Mouse (Mus musculus) bone marrow, adult 2 months (tissue): ENCODE data around the gene Mpv17l2. TPM values are rescaled to one million over a fixed set of nuclear protein-coding genes. Genes with fewer than 3 reads are reported as not detected.
A peak's percentile ranks its signal among the peaks of the same experiment; 100 is the strongest.

Experiments
- H3K27ac ChIP-seq: fragments of 200-500 bp; 2 replicates; pipeline ENCODE4 v1.5.1; 2012; ENCODE audit warnings: low read depth, mild to moderate bottlenecking, control low read depth, inconsistent platforms, low read length; ENCODE audit not compliant: control insufficient read depth, poor library complexity, insufficient read depth
- H3K4me1 ChIP-seq: fragments of 200-500 bp; 2 replicates; pipeline ENCODE4 v1.6.1; 2011; ENCODE audit warnings: low read length; ENCODE audit not compliant: control insufficient read depth, insufficient read depth
- H3K4me3 ChIP-seq: fragments of 200-500 bp; replicated peaks from 2 replicates; pipeline ENCODE3; 2011; ENCODE audit warnings: mild to moderate bottlenecking, low read depth, low read length, control low read depth; ENCODE audit not compliant: control insufficient read depth
- CTCF ChIP-seq: fragments of 200-500 bp; IDR thresholded peaks from 2 replicates; pipeline ENCODE4 v1.5.1; 2011; ENCODE audit warnings: low read length, control low read depth; ENCODE audit not compliant: control insufficient read depth, insufficient read depth
- POLR2A ChIP-seq: fragments of 200-500 bp; IDR thresholded peaks from 2 replicates; pipeline ENCODE4 v1.6.1; 2011; ENCODE audit warnings: low read depth, mild to moderate bottlenecking, control low read depth, low read length, borderline replicate concordance; ENCODE audit not compliant: control insufficient read depth
- WGBS: fragments of 180-500 bp; shearing (Covaris S2); methylation state at CpG from one replicate; pipeline ENCODE4 v1.1.7; 2018; 5-methylcytosine and 5-hydroxymethylcytosine counted together
- polyA plus RNA-seq: library from polyadenylated mRNA; stranded (reverse); fragments of >200 nt; gene quantifications from 2 replicates; pipeline ENCODE4 v1.2.4, GENCODE M21; 2011; ENCODE audit warnings: low replicate concordance; ENCODE audit not compliant: missing spikeins, insufficient read depth, insufficient read length

Gene Mpv17l2
- polyA plus RNA-seq, 1 experiment = 15.1 TPM

DNA sequence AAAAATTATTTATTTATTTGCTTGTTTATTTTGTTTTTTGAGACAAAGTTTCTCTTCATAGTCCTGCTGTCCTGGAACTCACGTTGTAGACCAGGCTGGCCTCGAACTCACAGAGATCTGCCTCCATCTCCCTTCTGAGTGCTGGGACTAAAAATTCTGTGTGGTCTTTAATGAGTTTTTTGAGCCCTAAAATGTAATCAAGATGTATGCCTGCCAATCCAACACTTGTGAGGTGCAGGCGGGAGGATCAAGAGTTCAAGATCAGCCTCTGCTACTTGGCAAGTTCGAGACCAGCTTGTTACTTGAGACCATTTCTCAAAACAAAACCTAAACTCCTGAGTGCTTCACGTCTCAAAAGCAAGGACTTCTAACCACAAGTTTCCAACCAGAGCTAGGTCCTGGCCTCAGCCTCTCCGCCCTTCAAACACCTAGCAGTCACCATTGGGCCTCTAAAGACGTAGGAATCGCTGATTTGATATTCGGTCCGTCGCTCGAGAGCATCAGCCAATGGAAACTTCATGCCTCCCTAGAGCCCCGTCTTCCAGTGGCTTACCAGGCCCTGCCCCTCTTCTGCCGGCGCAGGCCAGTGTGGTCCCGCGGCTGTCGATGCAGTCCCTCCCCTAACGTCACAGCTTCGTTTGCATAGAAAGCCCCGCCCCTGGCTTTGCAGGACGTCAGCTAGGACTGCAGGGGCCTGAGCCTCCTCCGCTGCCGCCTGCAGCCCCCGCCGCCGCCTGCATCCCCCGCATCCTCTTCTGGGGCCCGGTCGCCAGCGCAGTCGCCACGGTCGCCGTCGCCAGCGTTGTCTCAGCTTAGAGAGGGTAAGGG is 6.5 kb downstream of the Mpv17l2 start, which contains the start of gene Rab3a:
Gene Rab3a (plus strand): TSS at position 637 of the 828 bp plus-strand sequence.
- Histone ChIP-seq H3K4me3 (peak within 1 kb of the TSS; percentile 78), H3K4me1 (peaks cover 4% of the 10 kb centered on the region; the same call in 1 of the 2 replicates), H3K27ac (peak within 1 kb of the TSS; percentile 69)
- no peak for TF ChIP-seq CTCF
- peak; percentile 56; the same call in 1 of the 2 replicates for TF ChIP-seq POLR2A
- 7% methylated on average over 37 of the region's 37 CpGs for WGBS

DNA sequence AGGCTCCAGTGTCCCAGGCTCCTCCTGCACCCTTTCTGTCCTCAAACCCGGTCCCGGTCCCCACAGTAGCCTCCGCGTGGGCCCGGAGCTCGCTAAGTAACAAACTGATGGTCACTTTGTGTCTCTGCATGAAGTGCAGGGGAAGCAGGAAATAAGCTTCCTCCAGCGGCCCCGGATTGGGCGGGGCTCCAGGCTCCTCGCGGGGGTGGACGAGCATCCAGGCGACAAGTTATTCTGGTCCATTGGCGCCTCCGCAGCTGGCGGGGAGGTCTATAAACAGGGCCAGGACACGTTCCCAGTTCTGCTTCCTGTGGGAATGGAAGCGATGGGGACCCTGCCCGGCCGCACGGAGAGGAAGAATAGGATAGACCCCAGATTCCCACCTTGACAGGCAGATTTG is 7.6 kb downstream of the Mpv17l2 start:
- TF ChIP-seq CTCF (no peak), POLR2A (peak; percentile 18; the same call in 1 of the 2 replicates)
- H3K4me1 ChIP-seq = peaks cover 4% of the 10 kb centered on the region; the same call in 1 of the 2 replicates
- H3K4me3 ChIP-seq = peak overlapping the region; percentile 8
- H3K27ac ChIP-seq = peak overlapping the region; percentile 69
- WGBS = 5% methylated on average over 21 of the region's 21 CpGs

- TF ChIP-seq POLR2A = no peak
- TF ChIP-seq CTCF = peak; percentile 40; the same call in 1 of the 2 replicates
- Histone ChIP-seq H3K4me1 (peaks cover 4% of the 10 kb centered on the region; the same call in 1 of the 2 replicates), H3K27ac (peak overlapping the region; percentile 39; the same call in 1 of the 2 replicates), H3K4me3 (no peak overlapping the region)
- 19% methylated on average over 11 of the region's 11 CpGs for WGBS
These were observed 8.6 kb downstream of the Mpv17l2 start for GRCm38 (mm10) chr8:70752000-70752764.

DNA sequence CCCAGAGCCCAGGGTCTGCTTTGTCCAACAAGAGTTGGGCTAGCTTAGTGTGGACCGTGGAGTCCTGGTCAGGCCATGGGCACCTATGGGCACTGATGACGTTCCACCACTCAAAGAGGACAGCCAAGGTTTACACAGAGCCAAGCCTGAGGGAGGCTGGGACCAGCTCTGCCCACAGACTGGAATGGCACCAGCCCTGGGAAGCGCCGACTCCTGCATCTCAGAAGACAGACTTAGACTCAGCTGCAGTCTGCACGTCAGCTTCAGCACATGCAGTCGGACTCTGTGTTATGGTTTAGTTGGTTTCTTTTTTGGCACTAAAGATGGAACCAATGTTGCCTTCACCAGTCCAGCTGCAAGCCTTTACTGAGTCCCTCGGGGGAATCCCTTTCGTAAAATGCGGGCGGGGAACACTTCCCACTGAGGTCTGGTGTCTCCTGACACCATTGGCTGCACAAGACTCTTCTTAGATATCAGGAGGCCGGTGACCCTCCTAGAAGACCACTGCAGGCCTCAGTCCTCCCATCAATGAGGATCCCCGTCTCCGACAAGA is 10.5 kb downstream of the Mpv17l2 start:
- no peak for TF ChIP-seq CTCF
- H3K4me3 ChIP-seq = no peak overlapping the region
- H3K27ac ChIP-seq = peak overlapping the region; percentile 50
- peaks cover 3% of the 10 kb centered on the region; the same call in 1 of the 2 replicates for H3K4me1 ChIP-seq
- WGBS = 74% methylated on average over 13 of the region's 13 CpGs

DNA sequence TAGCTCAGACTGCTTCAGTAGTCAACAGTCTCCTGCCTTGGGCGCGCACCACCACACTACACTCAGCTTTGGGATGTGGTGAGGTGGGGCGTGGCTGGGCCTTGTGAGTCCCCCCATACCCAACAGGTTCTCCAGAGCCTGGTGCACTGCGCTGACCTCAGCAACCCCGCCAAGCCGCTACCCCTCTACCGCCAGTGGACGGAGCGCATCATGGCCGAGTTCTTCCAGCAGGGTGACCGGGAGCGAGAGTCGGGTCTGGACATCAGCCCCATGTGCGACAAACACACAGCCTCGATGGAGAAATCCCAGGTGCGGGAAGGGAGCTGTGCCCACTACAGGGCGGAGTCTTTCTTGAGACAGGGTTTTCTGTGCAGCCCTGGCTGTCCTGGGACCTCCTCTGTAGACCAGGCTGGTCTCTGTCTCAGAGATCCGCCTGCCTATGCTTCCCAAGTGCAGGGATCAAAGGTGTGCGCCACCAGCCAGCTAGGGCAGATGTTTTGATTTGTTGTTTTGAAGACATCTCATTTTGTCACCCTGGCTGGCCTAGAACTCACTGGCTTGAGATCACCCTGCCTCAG is 11.6 kb downstream of the Mpv17l2 start:
- Histone ChIP-seq H3K4me1 (no peaks in the 10 kb centered on the region; the same call in 1 of the 2 replicates), H3K4me3 (no peak overlapping the region), H3K27ac (no peak overlapping the region)
- TF ChIP-seq POLR2A = no peak
- 84% methylated on average over 19 of the region's 19 CpGs for WGBS

- TF ChIP-seq CTCF (no peak), POLR2A (no peak)
- H3K4me3 ChIP-seq = no peak overlapping the region
- H3K4me1 ChIP-seq = no peaks in the 10 kb centered on the region
- no peak overlapping the region for H3K27ac ChIP-seq
- 79% methylated on average over 23 of the region's 23 CpGs for WGBS
These were observed 12.3 kb downstream of the Mpv17l2 start for GRCm38 (mm10) chr8:70748246-70749096.

DNA sequence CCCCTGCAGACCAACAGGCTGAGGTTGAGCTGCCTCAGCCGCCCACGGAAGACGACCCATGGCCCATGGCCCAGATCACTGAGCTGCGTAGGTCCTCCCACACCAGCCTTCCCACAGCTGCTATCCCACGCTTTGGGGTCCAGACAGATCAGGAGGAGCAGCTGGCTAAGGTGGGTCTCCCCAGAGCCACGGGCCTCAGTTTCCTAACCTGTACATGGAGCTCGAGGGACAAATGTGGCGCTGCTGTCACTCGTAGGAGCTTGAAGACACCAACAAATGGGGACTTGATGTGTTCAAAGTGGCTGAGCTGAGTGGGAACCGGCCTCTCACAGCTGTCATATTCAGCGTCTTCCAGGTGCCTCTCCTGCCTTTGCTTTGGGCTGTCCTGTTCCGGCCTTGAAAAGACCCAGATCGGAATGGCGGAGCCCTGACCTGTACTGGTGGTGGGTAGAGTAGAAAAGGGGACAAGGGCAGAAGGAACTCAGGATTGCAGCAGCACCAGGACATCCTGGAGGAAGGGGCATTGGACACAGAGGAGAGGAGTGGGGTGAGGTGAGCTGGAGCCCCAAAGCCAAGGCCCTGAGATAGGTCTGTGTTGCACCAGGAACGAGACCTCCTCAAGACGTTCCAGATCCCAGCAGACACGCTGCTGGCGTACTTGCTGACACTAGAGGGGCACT is 13.4 kb downstream of the Mpv17l2 start:
- no peak overlapping the region for H3K4me3 ChIP-seq
- no peaks in the 10 kb centered on the region for H3K4me1 ChIP-seq
- no peak for TF ChIP-seq CTCF
- TF ChIP-seq POLR2A = no peak
- 84% methylated on average over 18 of the region's 18 CpGs for WGBS
- H3K27ac ChIP-seq = no peak overlapping the region
